Mouse (Mus musculus) small intestine, adult 2 months (tissue): ENCODE results near the gene Clca1. TPM values are rescaled to one million over a fixed set of nuclear protein-coding genes. Genes with fewer than 3 reads are reported as not detected.

Source experiments
- H3K27ac ChIP-seq: fragments of 200-500 bp; 2 replicates; pipeline ENCODE4 v1.5.1; 2012; ENCODE audit warnings: low read depth, low read length, control low read depth, inconsistent platforms; ENCODE audit not compliant: insufficient read depth
- H3K27me3 ChIP-seq: fragments of 200-500 bp; 2 replicates; pipeline ENCODE4 v1.6.1; 2012; ENCODE audit warnings: mild to moderate bottlenecking, moderate library complexity, low read length, inconsistent platforms; ENCODE audit not compliant: control insufficient read depth, insufficient read depth
- H3K36me3 ChIP-seq: fragments of 200-500 bp; 2 replicates; pipeline ENCODE4 v1.6.1; 2012; ENCODE audit warnings: mild to moderate bottlenecking, low read length, control low read depth, inconsistent platforms; ENCODE audit not compliant: control insufficient read depth, insufficient read depth
- H3K4me1 ChIP-seq: fragments of 200-500 bp; 2 replicates; pipeline ENCODE4 v1.6.1; 2012; ENCODE audit warnings: low read length, inconsistent platforms, mixed read lengths; ENCODE audit not compliant: control insufficient read depth, insufficient read depth, insufficient read length
- H3K4me3 ChIP-seq: fragments of 200-500 bp; 2 replicates; pipeline ENCODE4 v1.5.1; 2012; ENCODE audit warnings: low read depth, mild to moderate bottlenecking, control low read depth, inconsistent platforms, low read length, moderate library complexity
- CTCF ChIP-seq: fragments of 200-500 bp; IDR thresholded peaks from 2 replicates; pipeline ENCODE4 v1.5.1; 2012; ENCODE audit warnings: low read depth, mild to moderate bottlenecking, control low read depth, inconsistent platforms, low read length, moderate library complexity, mixed read lengths; ENCODE audit not compliant: insufficient replicate concordance, insufficient read length; ENCODE audit errors: extremely low read depth
- POLR2A ChIP-seq: fragments of 200-500 bp; IDR thresholded peaks from 2 replicates; pipeline ENCODE4 v1.6.1; 2012; ENCODE audit warnings: low read depth, mild to moderate bottlenecking, control low read depth, inconsistent platforms, low read length, moderate library complexity
- WGBS: fragments of 180-500 bp; shearing (Covaris S2); methylation state at CpG from one replicate; pipeline ENCODE4 v1.1.7; 2018; 5-methylcytosine and 5-hydroxymethylcytosine counted together
- polyA plus RNA-seq: library from polyadenylated mRNA; depleted of rRNA; stranded (reverse); fragments of >200 nt; gene quantifications from 2 replicates; pipeline ENCODE4 v1.2.3, GENCODE M21; 2012

The Clca1 gene
- polyA plus RNA-seq, 1 experiment, result 251 TPM

DNA sequence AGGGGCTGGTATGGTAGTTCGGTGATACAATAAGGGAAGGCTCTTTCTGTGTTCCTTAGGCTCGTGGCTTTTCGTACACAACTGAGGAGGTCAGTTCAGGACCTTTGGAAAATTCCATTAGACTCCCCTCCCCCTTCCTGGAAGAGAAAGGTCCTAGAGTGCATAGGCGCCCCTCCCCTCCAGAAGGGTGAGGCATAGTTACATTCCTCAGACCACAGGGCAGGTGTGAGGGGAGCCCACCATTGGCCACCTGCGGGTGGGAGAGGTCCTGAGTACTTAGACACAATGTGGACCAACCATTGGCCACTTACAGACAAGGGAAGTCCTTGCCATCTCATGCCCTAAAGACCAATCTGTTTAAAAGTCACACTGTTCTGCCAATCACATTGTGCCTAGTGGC is 46.7 kb downstream of the Clca1 start:
- Histone ChIP-seq H3K27me3 (no peaks in the 10 kb centered on the region), H3K4me1 (no peaks in the 10 kb centered on the region), H3K4me3 (no peak overlapping the region), H3K36me3 (no peaks in the 10 kb centered on the region), H3K27ac (no peak overlapping the region)
- TF ChIP-seq CTCF (no peak), POLR2A (no peak)
- 81% methylated on average over 5 of the region's 5 CpGs for WGBS

GRCm38 (mm10) chr3:144980551-144980950 is 52.0 kb downstream of the Clca1 start:
- TF ChIP-seq POLR2A (no peak), CTCF (no peak)
- WGBS, result 58% methylated on average over 6 of the region's 6 CpGs
- Histone ChIP-seq H3K27me3 (no peaks in the 10 kb centered on the region), H3K4me1 (no peaks in the 10 kb centered on the region), H3K36me3 (no peaks in the 10 kb centered on the region), H3K4me3 (no peak overlapping the region), H3K27ac (no peak overlapping the region)

DNA sequence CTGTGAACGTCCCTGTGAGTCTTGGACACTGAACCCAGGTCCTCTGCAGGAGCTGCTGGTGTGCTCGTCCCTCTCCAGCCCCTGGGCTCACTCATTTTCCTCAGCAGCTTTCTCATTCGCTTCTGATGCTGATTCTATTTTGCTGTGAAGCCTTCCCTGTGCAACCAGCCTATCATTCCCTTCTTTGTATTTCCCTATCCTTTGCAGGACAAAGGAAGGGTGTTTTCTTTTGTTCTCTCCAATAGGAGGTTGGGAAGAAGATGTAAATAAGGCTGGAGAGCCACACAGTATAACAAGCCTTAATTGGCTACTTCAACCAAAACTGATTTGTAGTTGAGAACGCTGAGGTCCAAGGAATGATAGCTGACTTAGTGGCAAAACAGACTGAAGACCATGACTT is 54.9 kb downstream of the Clca1 start:
- Histone ChIP-seq H3K4me1 (no peaks in the 10 kb centered on the region), H3K4me3 (no peak overlapping the region), H3K36me3 (no peaks in the 10 kb centered on the region; the same call in 1 of the 2 replicates), H3K27me3 (no peaks in the 10 kb centered on the region), H3K27ac (no peak overlapping the region)
- 56% methylated on average over 4 of the region's 4 CpGs for WGBS
- no peak for TF ChIP-seq POLR2A
- no peak for TF ChIP-seq CTCF

DNA sequence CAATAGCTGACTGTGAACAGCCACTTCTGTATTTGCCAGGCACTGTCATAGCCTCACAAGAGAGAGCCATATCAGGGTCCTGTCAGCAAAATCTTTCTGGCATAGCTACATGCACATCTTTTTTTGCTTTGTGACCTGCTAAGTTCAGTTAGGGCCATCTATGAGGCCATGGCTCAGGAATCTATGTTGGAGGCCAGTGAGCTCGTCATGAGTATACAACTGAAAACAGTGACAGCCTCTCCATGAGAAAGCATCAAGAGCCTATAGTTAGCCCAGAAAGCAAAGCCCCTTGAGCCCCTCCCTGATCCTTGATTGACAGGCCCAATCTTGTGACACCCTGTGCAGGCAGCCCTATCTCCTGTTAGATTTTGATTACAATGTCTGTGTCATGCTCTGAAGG is 56.5 kb downstream of the Clca1 start:
- Histone ChIP-seq H3K36me3 (no peaks in the 10 kb centered on the region; the same call in 1 of the 2 replicates), H3K27me3 (no peaks in the 10 kb centered on the region), H3K4me3 (no peak overlapping the region), H3K4me1 (no peaks in the 10 kb centered on the region), H3K27ac (no peak overlapping the region)
- 91% methylated on average over 1 of the region's 1 CpGs for whole genome bisulfite sequencing
- TF ChIP-seq CTCF (no peak), POLR2A (no peak)

DNA sequence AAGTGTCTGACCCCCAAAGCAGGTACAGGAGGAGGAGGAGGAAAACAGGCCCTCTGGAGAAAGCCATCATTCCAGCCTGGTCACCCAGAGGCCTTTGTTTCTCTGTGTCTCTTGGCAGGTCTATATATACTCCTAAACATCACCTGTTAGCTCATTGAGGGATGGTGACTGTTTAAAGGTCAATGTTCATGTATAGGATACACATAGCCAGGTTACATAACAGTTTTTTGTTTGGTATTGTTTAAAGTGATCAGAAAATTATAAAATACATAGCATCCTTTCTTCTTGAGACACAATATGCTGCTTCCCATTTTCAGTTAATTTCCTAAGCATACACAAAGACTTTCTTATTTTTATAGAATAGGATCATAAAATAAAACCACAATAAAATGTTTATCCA is 57.6 kb downstream of the Clca1 start, which contains the start of gene Clca4a:
Clca4a (minus strand) TSS at position 101 of the 400 bp plus-strand sequence.
- TF ChIP-seq POLR2A (peak; percentile 43; the same call in 1 of the 2 replicates), CTCF (no peak)
- H3K4me1 ChIP-seq, result no peaks in the 10 kb centered on the region
- H3K27me3 ChIP-seq, result no peaks in the 10 kb centered on the region
- no peaks in the 10 kb centered on the region; the same call in 1 of the 2 replicates for H3K36me3 ChIP-seq
- 0 out of 2 replicates have a peak within 1 kb of the TSS, but pooled peaks have one; percentile 22 for H3K27ac ChIP-seq
- peak within 1 kb of the TSS; percentile 19; the same call in 1 of the 2 replicates for H3K4me3 ChIP-seq

- no peak overlapping the region for H3K27ac ChIP-seq
- H3K4me1 ChIP-seq, result no peaks in the 10 kb centered on the region
- TF ChIP-seq CTCF (no peak), POLR2A (no peak)
- H3K4me3 ChIP-seq, result no peak overlapping the region
- WGBS, result 50% methylated on average over 9 of the region's 9 CpGs
- no peaks in the 10 kb centered on the region; the same call in 1 of the 2 replicates for H3K36me3 ChIP-seq
- H3K27me3 ChIP-seq, result no peaks in the 10 kb centered on the region
Measured at GRCm38 (mm10) chr3:144971553-144972270, 60.9 kb downstream of the Clca1 start.

DNA sequence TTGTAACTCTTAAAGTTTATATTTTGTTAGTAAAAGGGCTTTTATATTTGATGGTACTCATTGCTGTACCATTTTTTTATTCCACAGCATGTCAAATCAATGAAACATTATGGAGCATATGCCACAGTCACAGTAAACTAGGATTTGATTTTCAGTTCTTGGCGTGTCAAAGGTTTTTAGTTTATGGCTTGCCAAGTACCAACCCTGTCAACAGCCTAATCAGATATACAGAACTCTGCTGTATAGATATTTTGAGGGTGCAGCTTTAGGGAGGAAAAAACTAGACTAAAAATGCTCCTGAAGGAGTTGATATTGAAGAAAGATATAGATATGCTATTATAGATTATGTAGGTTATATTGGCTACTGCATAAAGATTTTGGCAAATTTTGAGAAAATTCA is 62.8 kb downstream of the Clca1 start:
- no peak for TF ChIP-seq CTCF
- no peak for TF ChIP-seq POLR2A
- Histone ChIP-seq H3K36me3 (no peaks in the 10 kb centered on the region; the same call in 1 of the 2 replicates), H3K27ac (no peak overlapping the region), H3K4me1 (no peaks in the 10 kb centered on the region), H3K27me3 (no peaks in the 10 kb centered on the region), H3K4me3 (no peak overlapping the region)
- 31% methylated on average over 1 of the region's 1 CpGs for WGBS
